Mouse (Mus musculus) liver, postnatal 0 days (tissue): ENCODE measurements around the gene Taf3.

Experiments
- CTCF ChIP-seq: sonication (generic); IDR thresholded peaks from 2 replicates; pipeline ENCODE4 v1.5.1; 2016; ENCODE audit warnings: antibody characterized with exemption, low read depth
- EP300 ChIP-seq: IDR thresholded peaks from 2 replicates; pipeline ENCODE4 v1.6.1; 2016; ENCODE audit warnings: antibody characterized with exemption, low read depth, mild to moderate bottlenecking

DNA sequence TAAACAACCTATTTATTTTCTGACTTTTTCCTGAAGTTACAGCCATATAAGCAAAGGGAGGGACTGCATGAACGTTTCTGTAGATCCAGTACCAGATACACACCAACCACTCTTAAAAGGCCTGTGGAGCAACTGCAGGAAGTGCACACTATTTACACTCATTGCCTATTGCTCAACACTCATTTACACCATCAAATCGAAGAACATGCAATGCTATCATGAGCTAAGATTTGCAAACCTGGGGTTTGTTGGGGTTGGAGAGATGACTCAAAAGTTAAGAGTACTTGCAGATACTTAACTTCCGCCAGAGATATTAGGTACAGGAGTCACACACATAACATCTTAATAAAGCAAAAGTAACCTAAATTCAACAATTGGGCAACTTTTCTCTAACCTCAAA, 76.5 kb downstream of the Taf3 start:
- no peak for TF ChIP-seq CTCF
- TF ChIP-seq EP300, result no peak
